Mouse (Mus musculus) thymus, postnatal 14 days (tissue): ENCODE measurements around the gene Usp29.
A peak's percentile ranks its signal among the peaks of the same experiment; 100 is the strongest.

Experiments
- DNase-seq: peaks from one replicate; pipeline ENCODE4 v3.0.0; 2021

Usp29 gene

DNA sequence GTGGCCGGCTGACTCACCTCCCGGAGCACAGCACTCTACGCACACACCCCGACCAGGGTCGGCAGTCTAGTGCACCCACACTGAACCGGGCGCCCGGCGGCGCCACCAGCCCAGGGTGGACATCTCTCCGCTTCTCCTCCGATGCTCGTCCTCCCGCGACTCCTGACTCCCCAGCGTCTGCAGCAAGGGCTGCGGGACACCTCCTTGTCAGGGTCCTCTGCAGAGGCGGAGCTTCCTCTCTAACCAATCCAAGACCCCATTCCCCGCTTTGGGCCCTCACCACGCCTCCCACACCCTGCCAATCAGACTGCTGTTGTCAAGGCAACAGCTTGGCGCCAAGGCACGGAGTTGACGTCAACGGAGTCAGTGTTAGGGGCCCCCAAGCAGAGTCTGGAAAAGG is at the start of gene Usp29, which contains the start of gene Peg3:
Usp29 (plus strand) TSS at position 338 of the 400 bp plus-strand sequence.
Peg3 (minus strand) TSS at position 191 of the 400 bp plus-strand sequence.
- no peak for DNase-seq

DNA sequence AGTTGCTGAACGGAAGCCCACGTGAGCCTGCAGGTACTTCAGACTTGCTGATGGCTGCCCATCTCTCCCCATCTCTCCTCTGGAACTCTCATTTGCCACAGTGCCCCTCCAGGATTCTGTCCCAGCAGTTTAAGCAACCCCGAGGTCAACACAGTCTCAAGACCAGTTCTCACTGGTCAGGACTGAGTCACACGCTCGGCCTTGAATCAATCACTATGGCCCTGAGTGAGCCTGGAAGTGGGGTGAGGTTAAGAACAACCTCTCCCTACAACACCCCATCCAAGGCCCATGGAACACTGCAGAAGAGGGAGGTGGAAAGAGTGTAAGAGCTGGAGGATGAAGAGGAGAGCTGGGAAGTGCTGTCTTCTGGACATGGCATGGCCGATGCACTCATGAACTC is 44.9 kb upstream of the Usp29 start:
- DNase-seq = no peak

DNA sequence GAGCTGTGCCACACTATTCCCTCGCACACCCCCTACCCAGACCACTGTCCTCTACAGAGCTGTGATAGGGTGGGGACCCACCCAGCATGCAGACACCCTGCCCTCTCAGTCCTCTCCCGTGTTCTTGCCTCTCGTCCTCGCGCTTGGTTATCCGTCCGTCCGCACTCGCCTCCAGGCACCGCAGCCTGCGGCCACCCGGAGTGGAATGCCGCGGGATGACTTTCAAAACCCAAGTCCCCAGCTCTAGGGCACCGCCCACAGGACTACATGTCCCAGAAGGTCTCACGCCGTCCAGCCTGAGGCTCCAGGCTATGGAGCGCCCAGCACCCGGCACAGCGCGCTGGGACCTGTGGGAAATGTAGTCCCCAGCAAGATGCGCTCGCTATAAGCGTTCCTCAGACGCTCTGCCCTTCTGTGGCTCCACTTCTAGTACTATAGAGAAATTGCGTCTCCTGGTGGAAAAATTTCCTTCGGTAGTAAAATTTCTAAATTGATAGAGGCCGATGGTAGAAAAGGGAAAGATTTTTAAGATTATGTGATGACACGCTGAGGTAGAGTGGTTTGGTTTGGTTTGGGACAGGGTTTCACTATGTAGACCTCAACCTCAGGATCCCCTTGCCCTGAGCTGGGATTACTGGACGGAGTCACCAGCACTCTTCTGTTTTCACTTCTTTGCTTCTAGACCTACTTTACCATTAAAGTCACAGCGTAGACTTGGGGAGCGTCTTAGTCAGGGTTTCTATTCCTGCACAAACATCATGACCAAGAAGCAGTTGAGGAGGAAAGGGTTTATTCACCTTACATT is 33.9 kb upstream of the Usp29 start, which contains the start of gene Zim1:
Zim1 (minus strand) TSS at position 210 of the 805 bp plus-strand sequence.
- no peak for DNase-seq

DNA sequence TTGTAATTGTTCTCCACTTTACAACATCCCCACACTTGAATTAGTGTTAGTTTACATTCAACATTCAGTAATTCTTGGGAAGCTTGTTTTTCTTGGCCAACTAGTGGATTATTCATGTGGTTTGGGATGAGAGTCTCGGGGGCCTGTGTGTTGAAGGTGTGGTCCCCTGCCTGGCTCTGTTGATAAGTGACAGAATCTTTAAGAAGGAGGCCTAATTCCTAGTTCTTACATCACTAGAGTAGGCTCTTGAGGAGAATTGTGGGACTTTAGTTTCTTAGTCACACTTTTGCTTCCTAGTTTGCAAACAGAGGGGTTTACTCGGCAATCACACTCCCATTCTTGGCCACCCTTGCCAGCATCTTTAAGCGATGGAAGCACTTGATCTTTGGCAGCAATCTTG is 31.1 kb upstream of the Usp29 start:
- no peak for DNase-seq

DNA sequence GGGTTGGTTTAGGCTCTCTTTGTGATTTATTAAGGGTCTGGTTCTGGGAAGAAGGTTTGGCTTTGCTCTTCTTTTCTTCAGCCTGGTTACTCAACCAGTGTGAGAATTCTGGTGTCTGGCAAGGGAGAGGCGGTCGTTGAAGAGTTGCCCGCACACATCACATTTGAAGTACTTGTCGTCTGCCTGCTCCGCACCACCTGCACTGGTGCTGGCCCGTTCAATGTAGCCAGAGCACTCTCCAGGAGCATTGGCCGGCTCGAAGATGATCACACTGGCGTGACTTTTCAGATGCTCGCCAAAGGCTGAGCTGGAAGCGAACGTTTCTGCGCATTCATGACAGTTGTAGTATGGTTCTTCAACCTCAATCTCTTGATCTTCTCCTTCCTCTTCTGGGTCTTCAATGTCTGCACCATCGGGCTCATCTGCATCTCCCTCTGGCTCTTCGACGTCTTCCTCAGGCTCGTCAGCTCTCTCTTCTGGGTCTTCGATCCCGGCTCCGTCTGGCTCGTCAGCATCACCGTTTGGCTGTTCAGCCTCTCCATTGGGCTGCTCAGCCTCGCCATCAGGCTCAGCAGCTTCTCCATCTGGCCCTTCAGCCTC is 22.9 kb upstream of the Usp29 start:
- no peak for DNase-seq

DNA sequence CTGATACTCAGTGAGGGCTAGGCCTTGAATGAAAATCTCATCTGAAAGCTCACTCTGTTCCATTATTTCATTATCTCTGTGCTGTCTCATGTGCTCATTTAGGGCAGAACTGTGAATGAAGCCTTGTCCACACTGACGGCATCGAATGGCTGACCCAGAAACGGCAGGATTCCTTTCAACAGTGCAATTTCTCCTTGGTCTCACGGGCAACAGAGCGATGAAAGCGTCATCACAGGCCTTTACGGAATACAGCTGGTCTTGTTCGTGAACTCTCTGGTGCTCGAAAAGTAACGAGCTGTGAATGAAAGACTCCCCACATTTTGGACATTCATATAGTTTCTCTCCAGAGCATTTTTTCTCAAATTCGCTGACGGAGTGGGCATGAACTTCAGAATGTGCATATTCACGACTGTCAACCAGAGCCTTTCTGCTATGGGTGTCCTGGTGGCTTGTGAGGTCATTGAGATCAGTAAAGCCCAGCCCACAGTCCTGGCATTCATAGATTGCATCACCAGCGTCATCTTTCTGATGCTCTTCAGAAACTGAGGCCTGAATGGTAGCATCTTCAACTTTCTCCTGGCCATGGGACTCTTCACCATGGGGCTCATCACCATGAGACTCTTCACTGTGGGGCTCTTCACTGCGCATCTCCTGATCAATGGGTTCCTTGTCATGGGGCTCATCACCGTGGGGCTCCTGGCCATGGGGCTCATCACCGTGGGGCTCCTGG is 21.8 kb upstream of the Usp29 start:
- no peak for DNase-seq

DNA sequence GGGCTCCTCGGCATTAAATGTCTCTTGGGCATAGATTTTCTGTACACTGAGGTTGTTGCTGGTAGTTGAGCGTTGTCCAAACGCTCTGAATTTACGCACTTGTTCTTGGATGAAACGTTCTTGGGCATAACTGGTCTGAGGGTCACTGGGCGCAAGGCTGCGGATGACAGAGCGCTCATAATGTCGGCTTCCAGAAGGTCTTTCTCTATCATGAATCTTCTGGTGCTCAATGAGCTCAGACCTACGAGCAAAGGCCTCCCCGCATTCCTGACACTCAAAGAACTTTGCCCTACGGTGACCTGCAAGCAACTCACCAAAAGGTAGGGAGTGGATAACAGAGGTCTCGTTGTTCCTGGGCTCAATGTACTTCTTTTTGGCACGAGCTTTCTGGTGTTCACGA is 21.0 kb upstream of the Usp29 start:
- DNase-seq = no peak

DNA sequence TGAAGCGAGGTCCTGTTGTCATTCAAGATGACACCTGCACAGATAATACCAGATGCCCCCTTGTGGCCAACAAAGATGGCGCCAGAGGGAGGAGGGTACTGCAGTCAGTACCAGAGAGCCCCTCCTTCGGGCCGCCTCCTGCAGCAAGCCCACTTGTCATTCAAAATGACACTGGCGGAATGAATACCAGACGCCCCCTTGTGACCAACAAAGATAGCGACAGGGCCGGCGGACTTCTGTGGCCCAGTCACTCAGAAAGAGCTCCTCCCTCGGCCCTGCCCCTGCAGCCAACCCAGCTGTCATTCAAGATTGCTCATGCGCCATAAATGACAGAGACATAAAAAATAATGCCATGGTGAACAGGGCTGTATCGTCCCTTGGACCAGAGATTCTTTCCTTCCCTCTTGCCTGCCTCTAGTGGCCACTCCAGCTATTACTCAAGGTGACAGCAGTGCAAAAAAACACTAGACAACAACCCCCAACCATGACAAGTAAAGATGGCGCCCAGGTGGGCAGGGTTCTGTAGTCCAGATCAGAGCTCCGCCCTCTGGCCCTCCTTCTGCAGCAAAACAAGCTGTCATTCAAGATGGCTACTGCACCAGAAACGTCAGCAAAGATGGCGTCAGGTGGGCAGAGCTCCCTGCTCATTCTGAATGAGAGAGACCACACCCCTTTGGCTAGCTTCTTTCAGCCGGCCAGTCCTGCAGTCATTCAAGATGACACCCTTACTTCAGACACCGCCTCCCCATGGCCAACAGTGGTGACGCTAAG is 2.8 kb upstream of the Usp29 start:
- no peak for DNase-seq

DNA sequence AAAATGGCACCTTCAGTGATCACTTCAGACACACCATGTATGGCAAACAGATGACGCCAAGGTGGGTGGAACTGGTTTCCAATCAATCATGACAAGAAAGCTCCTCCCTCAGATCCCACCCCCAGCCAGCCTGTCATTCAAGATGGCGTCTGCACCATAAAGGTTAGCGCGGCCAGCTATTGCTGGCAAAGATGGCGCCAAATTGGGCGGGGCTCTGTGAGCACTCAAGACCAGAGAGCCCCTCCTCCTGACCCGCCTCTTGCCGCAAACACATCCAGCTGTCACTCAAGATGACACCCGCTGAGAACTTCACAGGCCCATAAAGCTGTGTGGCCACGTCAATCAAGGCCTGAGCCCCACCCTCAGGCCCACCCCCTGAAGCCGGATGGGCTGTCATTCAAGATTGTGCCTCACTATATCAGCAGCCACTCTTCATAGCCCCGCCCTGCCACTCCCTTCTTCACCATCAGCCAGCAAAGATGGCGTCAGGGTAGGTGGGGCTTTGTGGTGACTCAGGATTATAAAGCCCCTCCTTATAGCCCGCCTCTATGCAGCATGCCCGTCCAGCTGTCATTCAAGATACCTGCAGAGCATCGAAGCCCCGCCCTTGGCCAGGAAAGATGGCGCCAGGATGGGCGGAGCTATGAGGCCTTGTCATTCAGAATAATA is 2.0 kb upstream of the Usp29 start:
- no peak for DNase-seq

DNA sequence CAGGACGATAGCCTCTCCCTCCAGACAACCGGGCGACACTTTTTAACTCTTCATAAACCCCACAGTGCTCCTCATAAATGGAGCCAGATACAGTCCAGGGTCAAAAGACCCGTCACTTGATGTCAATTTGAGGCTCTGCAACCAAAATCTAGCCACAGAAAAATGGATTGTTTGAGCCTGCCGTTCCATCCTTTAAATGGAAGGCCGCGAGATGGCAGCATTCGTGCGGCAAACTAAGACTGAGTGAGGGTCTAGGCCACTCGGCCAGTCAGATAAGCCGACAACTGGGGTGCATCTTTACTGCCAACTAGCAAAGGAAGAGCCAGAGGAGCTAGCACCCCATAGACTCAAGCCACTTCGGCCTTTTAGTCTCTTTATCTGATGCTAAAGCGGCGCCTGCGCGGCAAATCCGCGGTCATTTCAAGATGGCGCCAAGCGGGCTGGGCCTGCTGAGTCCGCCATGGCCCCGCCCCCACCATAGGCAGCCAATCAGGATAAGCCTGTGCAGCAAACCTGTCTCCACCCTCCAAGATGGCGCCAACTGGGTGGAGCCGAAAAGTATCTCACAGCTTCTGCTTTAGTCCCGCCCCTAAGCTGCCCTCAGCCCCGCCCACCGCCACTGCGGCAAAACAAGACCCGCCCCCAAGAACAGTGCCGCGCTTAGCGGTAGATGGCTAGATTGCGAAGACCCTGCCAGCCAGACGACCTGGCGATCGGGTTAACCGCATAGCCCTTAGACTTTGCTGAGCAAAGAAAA is 1.1 kb upstream of the Usp29 start:
- DNase-seq = peak; percentile 19

DNA sequence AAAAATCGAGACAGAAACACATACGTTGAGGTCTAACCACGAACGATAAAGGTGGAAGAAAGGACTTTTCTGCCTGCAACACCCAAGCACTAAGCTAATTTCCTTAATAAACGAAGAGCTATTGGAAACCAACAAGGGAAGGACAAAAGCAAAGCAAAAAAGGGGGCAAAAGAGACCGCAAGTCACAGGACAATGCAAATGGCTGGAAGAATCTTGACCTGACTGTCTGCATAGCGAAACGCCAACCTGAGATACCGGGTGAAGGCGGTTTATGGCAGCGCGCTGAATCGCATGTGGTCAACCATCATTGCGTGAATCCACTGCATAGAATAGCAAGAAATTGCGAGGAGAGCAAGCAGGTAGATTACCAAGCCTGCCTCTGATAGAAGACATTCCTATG is 423 bp downstream of the Usp29 start:
- no peak for DNase-seq

DNA sequence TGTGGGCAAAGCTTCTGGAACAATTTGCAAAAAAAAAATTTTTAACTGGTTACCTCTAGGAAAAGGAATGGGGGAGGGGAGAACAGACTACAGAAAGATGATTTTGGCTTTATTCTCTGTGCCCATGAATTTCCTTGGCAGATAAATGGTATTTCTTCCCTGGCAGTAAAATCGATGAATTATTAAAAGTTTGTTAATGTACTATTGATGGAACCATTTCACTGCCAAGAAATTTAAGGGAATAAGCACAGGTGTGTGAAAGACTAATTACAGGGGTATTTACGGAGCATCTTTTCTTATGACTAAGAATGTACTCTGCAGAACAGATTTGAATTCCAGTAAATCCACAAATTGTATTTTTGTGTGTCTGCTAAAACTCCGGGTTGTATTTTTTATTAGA is 995 bp downstream of the Usp29 start:
- DNase-seq = no peak

DNA sequence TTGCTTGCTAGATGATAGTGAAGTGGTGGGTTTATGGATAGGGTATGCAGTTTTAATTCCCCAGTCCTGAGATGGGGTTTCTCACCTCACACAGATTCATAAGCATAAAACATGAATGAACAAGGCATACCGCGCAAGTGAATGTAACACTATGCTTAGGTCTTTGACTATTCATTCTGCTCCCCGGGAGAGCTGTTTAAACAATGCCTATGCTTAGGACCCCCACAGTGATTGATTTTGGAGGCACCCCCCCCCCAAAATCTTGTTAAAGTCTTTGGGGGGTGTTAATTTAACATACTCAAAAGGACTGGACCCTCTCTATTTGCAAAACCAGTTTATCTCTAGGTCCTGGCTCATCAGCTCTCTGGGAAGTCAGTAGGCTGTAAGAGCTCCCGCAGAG is 1.6 kb downstream of the Usp29 start:
- no peak for DNase-seq

DNA sequence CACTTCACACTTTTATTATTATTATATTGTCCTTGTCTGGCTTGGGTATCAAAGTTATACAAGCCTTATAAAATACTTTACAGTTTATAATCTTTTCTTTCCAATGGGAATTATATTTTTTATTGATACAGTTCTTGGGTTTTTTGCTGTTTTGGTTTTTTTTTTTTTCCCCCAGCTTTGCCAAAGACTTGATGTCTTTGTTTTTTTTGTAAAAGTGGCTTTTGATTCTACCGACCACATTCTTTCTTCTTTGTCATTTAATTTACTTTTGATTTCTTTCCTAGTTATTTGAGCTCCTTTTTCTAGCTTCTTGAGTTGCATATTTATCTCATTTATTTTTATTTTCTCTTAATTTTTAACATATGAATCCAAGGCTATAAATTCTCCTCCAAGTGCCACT is 5.7 kb downstream of the Usp29 start:
- DNase-seq = no peak

DNA sequence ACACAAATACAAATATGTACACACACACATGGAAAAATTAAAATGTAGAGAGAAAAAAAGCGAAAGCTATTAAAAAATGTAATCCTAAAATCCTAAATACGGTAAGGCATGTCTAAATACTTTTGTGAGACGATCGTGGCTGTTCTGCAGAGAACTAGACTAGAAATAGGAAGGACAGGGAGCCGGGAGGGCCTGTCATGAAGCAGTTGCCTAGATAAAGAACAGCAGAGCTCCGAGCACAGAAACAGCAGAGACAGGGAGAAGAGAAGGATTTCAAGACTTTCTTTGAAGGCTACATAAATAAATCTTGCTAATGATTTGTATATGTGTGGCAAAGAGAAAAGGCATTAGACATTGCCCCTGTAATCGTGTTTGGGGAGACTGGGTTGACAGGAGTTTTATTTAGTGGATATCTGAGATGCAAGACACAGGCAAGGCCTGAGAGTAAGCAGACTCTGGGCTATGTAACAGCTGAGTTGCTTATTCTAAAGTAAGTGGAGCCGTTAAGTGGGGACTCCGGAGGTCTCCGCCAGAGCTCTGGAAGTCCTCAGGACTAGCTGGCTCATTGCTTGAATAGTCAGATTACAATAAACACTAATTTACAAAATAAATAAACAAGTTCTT is 14.0 kb downstream of the Usp29 start:
- no peak for DNase-seq

DNA sequence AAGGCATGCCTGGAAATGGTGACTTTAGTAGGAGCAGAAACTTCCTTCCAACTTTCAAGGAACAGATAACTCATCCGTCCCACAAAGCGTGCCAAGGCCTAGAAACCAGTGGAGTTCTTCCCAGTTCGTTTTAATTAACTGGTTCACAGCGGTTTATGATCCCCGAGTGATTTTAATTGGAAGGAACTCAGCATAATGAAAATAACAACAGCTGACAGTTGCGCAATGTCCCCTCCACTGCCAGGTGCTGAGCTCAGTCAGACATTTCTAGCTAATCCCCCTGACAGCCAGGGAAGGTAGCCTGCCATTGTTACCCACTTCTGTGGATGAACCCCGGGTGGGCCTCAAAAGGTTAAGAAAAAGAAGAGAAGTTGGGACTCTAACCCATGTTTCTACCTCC is 18.8 kb downstream of the Usp29 start:
- no peak for DNase-seq

DNA sequence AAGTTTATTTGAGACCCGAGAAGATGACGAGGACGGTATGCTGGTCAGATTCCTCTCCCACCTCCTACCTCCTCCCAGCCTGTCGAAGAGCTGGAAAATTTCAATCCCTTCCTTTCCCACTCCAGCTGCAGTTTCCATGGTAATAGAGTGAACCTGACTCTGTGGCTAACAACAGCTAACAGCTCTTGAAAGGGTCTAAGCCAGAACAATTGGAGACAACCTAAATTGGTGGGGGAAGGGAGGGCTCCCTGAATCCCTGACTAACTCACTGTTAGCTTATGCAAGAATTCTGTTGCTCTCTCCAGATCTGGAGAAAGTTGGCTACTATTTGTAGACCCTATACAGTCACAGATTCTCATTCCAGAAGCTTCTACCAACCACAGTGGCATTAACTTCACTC is 23.1 kb downstream of the Usp29 start:
- no peak for DNase-seq

DNA sequence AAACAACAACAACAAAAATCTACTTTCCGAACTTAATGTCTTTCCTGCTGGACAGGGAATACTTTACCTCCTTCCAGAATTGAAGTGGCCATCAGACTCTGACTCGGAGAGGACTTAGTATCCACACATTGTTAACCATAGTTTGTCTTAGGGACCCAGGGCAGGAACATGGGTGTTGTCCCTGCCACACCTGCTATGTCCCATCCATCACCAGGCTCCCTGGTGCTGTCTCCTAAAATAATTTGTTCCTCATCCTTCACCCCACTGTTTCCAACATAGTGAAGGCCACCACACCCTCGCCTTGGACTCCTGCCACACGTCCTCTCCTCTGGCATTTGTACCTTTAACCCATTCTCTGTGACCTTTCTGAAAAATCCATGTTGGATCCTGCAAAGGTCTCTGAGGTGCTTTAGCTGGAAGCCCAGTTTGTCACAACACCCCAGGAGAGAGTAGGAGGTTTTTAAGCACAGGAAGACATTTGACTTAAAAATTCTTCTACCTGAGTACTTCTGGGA is 26.5 kb downstream of the Usp29 start:
- DNase-seq = no peak

DNA sequence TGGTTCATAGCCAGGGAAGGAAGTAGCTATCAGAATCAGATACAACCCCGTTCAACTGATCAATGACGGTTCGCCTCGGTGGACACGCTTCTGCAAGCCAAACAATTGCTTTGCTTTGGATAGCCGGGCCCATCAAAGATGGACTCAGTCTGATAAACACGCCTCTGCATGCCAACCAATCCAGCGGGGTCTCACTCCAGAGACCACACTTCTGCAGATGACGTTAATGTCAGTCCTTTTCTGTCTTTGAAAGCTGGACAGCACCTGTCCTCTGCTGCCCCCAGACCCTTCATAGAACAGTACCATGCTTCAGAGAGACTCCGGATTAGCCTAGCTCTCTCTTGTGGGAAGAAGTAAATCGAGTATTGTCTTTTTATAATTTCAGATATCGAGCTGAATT is 29.3 kb downstream of the Usp29 start:
- DNase-seq = no peak

DNA sequence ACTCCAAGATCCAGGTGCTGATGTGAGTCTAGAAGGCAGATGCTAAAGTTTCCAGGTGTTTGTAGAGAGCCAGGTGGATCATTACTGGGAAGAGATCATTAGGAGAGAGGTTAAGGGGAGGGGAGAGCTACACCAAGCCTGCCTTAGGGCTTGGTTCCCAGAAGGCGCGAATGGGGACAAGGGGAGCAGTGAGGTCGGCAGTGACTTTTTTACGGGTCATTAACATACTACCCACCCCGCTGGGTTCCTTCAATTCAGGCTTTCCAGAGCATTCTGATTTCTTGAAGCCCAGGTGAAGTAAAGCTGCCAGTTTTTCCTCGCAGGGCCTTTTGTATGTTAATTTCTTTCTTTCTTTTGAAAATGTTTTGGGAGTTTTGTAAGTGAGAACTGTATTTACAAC is 29.8 kb downstream of the Usp29 start:
- DNase-seq = no peak

DNA sequence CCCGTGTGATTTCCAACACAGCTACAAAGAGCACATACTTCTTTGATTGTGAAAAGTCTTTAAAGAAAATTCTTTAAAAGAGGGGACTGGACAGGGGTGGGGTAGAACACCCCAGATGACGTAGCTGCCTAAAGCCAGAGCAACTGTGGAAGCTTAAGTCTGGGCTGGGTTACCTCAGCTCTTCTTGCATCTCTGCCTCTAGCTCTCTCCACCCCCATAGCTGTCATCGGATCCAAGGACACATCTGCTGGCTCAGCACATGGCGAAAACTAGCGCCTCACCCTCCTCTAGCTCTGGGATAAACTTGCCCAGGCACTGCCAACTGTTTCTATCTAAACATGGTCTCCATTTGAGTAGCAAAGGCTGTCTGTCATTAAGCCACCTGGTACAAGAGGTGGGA is 34.9 kb downstream of the Usp29 start:
- DNase-seq = no peak
